Mouse (Mus musculus) G1E (cell line): Measurements from ENCODE around the gene Cmbl. TPM values are rescaled to one million over a fixed set of nuclear protein-coding genes. Genes with fewer than 3 reads are reported as not detected.

Source experiments
- ATAC-seq: 2 replicates; pipeline ENCODE4 v1.8.0; 2016; ENCODE audit warnings: mild to moderate bottlenecking; ENCODE audit not compliant: insufficient number of reproducible peaks, poor library complexity, low FRiP score, severe bottlenecking; ENCODE audit errors: extremely low read depth
- DNase-seq: peaks from one replicate; pipeline ENCODE4 v3.0.0; 2012; ENCODE audit warnings: low spot score
- H3K27me3 ChIP-seq: 2 replicates; pipeline ENCODE4 v1.6.1; 2012; ENCODE audit warnings: mild to moderate bottlenecking, low read length, inconsistent platforms; ENCODE audit not compliant: insufficient read depth
- H3K36me3 ChIP-seq: replicated peaks from 2 replicates; pipeline ENCODE3; 2012; ENCODE audit warnings: mild to moderate bottlenecking, inconsistent platforms
- H3K4me1 ChIP-seq: 2 replicates; pipeline ENCODE4 v1.6.1; 2012; ENCODE audit warnings: low read depth, low read length, inconsistent platforms, mixed read lengths; ENCODE audit not compliant: insufficient read depth
- H3K4me3 ChIP-seq: 2 replicates; pipeline ENCODE4 v1.5.1; 2012; ENCODE audit warnings: low read depth, mild to moderate bottlenecking, inconsistent platforms, low read length, moderate library complexity, mixed read lengths
- H3K9me3 ChIP-seq: replicated peaks from 2 replicates; pipeline ENCODE4 v1.6.1; 2012; ENCODE audit warnings: inconsistent platforms
- CTCF ChIP-seq: IDR thresholded peaks from 2 replicates; pipeline ENCODE4 v1.5.1; 2012; ENCODE audit warnings: low read depth, low read length, inconsistent platforms, mixed read lengths
- GATA1 ChIP-seq: IDR thresholded peaks from 2 replicates; pipeline ENCODE4 v1.6.1; 2012; ENCODE audit warnings: borderline replicate concordance, low read length, inconsistent platforms, mixed read lengths
- GATA2 ChIP-seq: IDR thresholded peaks from 2 replicates; pipeline ENCODE4 v1.6.1; 2012; ENCODE audit warnings: low read depth, low read length, inconsistent platforms, borderline replicate concordance
- POLR2AphosphoS5 ChIP-seq: IDR thresholded peaks from 2 replicates; pipeline ENCODE4 v1.6.1; 2012; ENCODE audit warnings: low read depth, low read length, inconsistent platforms; ENCODE audit not compliant: insufficient replicate concordance
- TAL1 ChIP-seq: conservative IDR thresholded peaks from 2 replicates; pipeline ENCODE4 v1.6.1; 2012; ENCODE audit warnings: low read depth, low read length, inconsistent platforms, mixed read lengths
- polyA plus RNA-seq: library from polyadenylated mRNA; stranded (reverse); fragments of >175 nt; gene quantifications from 2 replicates; pipeline ENCODE4 v1.2.3, GENCODE M21; 2012
- total RNA-seq, 2 experiments: library from RNA; stranded (forward) in 1 of 2; stranded (reverse) in 1 of 2; fragments of 200-1000 nt in 1 of 2; fragments of >200 nt in 1 of 2; fragmentation: Nextera tagmentation in 1 of 2; gene quantifications; 2 replicates each; pipeline ENCODE4 v1.2.3; 2014 to 2017

Gene Cmbl
- total and polyA plus RNA-seq, 3 experiments: not detected

DNA sequence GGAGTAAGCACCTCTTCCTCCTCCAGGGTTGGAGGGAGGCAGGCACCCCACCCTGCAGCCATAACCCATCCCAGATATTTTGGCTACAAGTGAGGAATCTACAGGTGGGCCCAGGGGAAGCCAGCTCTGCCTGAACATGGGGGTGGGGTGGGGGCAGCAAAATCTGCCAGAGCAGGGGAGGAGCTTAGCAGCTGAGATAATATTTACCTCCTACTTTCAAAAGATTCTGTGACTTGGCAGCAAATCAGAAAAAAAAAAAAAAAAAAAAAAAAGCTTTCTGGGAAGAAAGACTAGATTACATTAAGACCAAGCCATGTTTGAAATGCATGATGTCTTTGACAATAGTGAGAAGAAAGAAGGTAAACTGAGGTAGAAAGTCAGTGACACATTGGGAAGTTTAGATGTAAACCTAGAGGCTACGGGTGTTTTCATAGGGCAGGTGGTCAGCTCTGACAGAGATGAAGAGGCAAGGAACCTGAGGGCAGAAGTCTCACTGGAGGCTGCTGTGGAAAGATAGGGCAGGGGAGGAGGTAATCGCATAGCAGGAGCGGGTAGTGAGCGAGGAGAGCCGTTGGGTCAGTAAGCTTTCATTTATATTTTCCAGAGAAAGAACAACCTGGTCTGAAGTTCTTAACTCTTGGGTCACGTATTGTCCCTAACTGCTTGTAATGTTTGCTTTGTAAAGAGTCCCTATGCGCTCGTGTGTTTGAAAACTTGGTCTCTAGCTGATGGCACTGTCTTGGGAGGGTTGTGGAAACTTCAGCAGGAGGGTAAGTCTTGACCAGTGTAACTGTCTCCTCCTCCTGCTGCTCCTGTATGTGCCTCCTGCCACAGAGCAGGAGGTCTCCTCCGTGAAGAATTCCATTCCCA lies 25.3 kb upstream of the Cmbl start:
- TF ChIP-seq CTCF (no peak), GATA1 (no peak), GATA2 (no peak), POLR2AphosphoS5 (no peak), TAL1 (no peak)
- Histone ChIP-seq H3K27me3 (no peaks in the 10 kb centered on the region), H3K36me3 (no peaks in the 10 kb centered on the region), H3K9me3 (peaks cover 9% of the 10 kb centered on the region), H3K4me3 (no peak overlapping the region), H3K4me1 (peaks cover 57% of the 10 kb centered on the region)
- DNase-seq: no peak
- no peak for ATAC-seq

DNA sequence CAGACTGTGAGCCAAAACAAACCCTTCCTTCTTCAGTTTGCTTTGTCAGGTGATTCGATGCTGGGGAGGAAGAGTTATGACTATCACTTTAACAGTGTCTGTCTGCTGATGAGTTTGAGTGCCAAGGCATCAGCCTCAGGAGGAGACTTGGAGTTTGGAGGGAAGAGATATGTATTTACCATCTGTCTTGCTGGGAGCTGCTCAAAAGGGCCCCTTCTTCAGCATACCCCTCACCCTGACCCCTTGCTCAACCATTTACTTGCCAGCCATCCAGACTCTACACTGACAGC lies 24.7 kb upstream of the Cmbl start:
- Histone ChIP-seq H3K27me3 (no peaks in the 10 kb centered on the region), H3K36me3 (no peaks in the 10 kb centered on the region), H3K4me1 (peaks cover 56% of the 10 kb centered on the region), H3K4me3 (no peak overlapping the region), H3K9me3 (peaks cover 9% of the 10 kb centered on the region)
- ATAC-seq (no peak), DNase-seq (no peak)
- TF ChIP-seq GATA2 (no peak), GATA1 (no peak), CTCF (no peak), TAL1 (no peak), POLR2AphosphoS5 (no peak)

DNA sequence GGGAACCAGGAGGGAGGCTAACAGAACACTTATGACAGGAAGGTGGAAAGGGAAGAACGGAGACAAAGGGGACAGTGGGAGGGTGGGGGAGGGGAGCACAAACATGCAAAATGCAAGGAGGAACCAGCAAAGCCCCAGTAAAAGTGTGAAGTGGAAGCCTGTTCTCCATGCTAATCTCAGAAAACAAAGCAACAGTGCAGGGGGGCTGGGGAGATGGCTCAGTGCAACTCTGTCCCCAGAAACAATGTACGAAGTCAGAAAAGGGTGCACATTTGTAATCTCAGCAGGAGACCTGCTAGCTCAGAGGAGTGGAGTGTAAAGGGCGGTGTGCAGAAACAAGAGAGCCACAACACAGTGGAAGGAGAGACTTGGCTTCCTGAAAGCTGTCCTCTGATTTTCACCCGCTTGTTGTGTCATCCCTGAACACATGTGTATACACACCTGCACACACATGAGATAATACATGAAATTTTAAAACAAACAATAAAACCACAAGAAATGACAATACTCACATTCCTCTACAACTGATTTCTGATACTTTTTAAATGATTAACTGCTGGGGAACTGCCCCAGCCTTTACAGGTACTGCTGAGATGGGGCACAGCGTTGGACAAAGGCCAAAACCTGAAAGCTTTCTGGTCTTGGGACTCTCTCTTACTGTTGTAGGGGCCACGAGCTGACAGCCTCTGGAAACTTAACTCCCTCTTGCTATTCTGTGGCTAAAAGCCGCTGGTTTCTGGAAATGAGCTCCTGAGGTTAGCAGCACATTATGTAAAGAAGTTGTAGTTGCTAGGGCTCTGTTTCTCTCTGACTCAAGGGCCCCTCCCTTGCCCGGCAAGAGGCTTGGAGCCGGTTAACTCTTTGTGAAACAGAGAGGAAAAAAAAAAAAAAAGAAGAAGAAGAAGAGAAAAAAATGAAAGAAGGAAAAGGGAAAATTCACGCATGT lies 22.9 kb upstream of the Cmbl start:
- Histone ChIP-seq H3K36me3 (no peaks in the 10 kb centered on the region), H3K4me3 (peak overlapping the region; percentile 20; the same call in 1 of the 2 replicates), H3K4me1 (peaks cover 43% of the 10 kb centered on the region), H3K9me3 (peaks cover 9% of the 10 kb centered on the region), H3K27me3 (no peaks in the 10 kb centered on the region)
- TF ChIP-seq TAL1: peak; percentile 41
- no peak for TF ChIP-seq CTCF
- peak; percentile 22 for DNase-seq
- peak; percentile 85 for ATAC-seq

DNA sequence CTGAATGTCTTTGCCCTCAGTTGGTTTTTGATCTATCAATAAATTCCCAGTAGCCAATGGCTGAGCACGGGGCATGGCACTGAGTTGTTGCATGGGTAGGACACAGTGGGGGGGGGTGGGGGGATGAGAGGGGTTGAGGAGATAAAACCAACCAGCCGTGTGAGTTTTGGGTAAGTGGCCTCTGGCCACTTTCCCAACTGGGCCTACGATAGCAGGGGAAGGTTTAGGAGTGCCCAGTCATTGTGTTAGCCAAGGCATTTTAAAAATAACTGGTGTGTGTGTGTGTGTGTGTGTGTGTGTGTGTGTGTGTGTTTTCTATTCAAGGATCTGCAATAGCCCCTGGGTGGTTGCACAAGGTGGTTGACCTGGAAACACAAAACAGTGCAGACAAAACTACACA lies 21.9 kb upstream of the Cmbl start:
- TF ChIP-seq GATA2 (no peak), POLR2AphosphoS5 (no peak), CTCF (no peak), GATA1 (no peak), TAL1 (no peak)
- Histone ChIP-seq H3K4me3 (no peak overlapping the region), H3K4me1 (peaks cover 43% of the 10 kb centered on the region), H3K9me3 (peaks cover 8% of the 10 kb centered on the region), H3K27me3 (no peaks in the 10 kb centered on the region; the same call in 1 of the 2 replicates), H3K36me3 (no peaks in the 10 kb centered on the region)
- no peak for DNase-seq
- no peak for ATAC-seq

DNA sequence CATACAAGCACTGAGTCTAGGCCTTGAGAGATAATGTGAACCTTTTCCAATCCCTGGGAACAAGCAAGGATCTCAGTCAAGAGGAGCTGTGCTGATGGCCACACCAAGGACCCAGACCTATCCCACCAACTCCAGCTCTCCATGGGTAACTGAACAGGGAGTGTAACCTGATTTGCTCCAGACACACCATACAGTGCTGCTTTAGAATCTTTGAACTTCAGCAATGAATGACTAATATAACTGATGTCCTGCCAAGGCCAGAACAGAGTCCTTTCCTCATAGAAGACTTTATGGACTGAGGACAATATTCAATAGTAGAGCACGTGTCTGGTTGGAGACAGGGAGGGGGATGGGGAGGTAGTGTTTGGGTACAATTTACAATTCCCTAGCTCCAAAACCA lies 20.1 kb upstream of the Cmbl start:
- Histone ChIP-seq H3K9me3 (no peaks in the 10 kb centered on the region), H3K4me1 (peaks cover 38% of the 10 kb centered on the region), H3K27me3 (peaks cover 5% of the 10 kb centered on the region; the same call in 1 of the 2 replicates), H3K36me3 (no peaks in the 10 kb centered on the region), H3K4me3 (no peak overlapping the region)
- DNase-seq (no peak), ATAC-seq (no peak)
- TF ChIP-seq CTCF (no peak), TAL1 (no peak), POLR2AphosphoS5 (no peak), GATA2 (no peak), GATA1 (no peak)

DNA sequence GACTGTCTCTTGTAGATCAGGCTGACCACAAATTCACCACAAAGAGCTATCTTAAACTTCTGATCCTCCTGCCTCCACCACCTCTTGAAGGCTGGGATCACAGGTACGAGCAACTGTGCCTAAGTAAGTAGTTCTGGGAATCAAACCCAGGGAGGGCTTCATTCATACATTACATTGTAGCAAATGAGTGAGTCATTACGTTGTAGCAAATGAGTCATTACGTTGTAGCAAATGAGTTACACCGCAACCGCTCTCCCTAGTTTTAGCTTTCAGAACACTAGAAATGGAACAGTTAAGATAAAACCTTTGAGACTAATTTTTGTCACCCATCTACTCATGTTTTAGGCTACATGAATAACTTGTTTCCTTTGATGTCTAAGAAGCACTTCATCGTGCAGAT lies 18.9 kb upstream of the Cmbl start:
- ATAC-seq (no peak), DNase-seq (no peak)
- Histone ChIP-seq H3K36me3 (no peaks in the 10 kb centered on the region), H3K27me3 (peaks cover 5% of the 10 kb centered on the region; the same call in 1 of the 2 replicates), H3K4me3 (no peak overlapping the region), H3K4me1 (peaks cover 26% of the 10 kb centered on the region), H3K9me3 (no peaks in the 10 kb centered on the region)
- no peak for TF ChIP-seq POLR2AphosphoS5
- TF ChIP-seq GATA1: no peak
- TF ChIP-seq GATA2: no peak
- TF ChIP-seq CTCF: no peak
- TF ChIP-seq TAL1: no peak
